Mouse (Mus musculus) lung, embryonic 15.5 days (tissue): ENCODE results near the gene Fam129a. TPM values are rescaled to one million over a fixed set of nuclear protein-coding genes. Genes with fewer than 3 reads are reported as not detected.

Experiments used
- ATAC-seq: fragments of 200-750 bp; cut with Nextera tagmentation; 2 replicates; pipeline ENCODE4 v1.8.0; 2017; ENCODE audit warnings: moderate number of reproducible peaks, borderline replicate concordance; ENCODE audit not compliant: low FRiP score, low TSS enrichment; ENCODE audit errors: extremely low read depth
- H3K27ac ChIP-seq: fragments of 300-500 bp; sonication (generic); 2 replicates; pipeline ENCODE4 v1.5.1; 2015; ENCODE audit warnings: moderate library complexity, mild to moderate bottlenecking, inconsistent platforms
- H3K27me3 ChIP-seq: fragments of 300-500 bp; sonication (generic); 2 replicates; pipeline ENCODE4 v1.6.1; 2015; ENCODE audit warnings: inconsistent platforms
- H3K36me3 ChIP-seq: fragments of 300-500 bp; sonication (generic); 2 replicates; pipeline ENCODE4 v1.6.1; 2015; ENCODE audit warnings: inconsistent platforms
- H3K4me1 ChIP-seq: fragments of 300-500 bp; sonication (generic); 2 replicates; pipeline ENCODE4 v1.6.1; 2015; ENCODE audit warnings: inconsistent platforms
- H3K4me2 ChIP-seq: fragments of 300-500 bp; sonication (generic); 2 replicates; pipeline ENCODE4 v1.6.1; 2015; ENCODE audit warnings: inconsistent platforms, mild to moderate bottlenecking, moderate library complexity
- H3K4me3 ChIP-seq: fragments of 300-500 bp; sonication (generic); 2 replicates; pipeline ENCODE4 v1.5.1; 2015; ENCODE audit warnings: mild to moderate bottlenecking, inconsistent platforms
- H3K9ac ChIP-seq: fragments of 300-500 bp; sonication (generic); 2 replicates; pipeline ENCODE4 v1.6.1; 2015; ENCODE audit warnings: inconsistent platforms
- H3K9me3 ChIP-seq: fragments of 300-500 bp; sonication (generic); 2 replicates; pipeline ENCODE4 v1.6.1; 2016; ENCODE audit warnings: inconsistent platforms
- WGBS: fragments of 180-500 bp; shearing (Covaris S2); methylation state at CpG from one replicate; pipeline ENCODE4 v1.1.7; 2015; 5-methylcytosine and 5-hydroxymethylcytosine counted together
- polyA plus RNA-seq: library from polyadenylated mRNA; unstranded; fragments of >200 nt; fragmentation: Nextera tagmentation; extraction: Ambion mirVana; gene quantifications from 2 replicates; pipeline ENCODE4 v1.2.1, GENCODE M21; 2015

Gene Fam129a
- polyA plus RNA-seq, 1 experiment from 2014 or later: 10.4 TPM

GRCm38 (mm10) chr1:151679153-151679552 lies 108.2 kb downstream of the Fam129a start:
- H3K36me3 ChIP-seq: no peaks in the 10 kb centered on the region
- H3K4me3 ChIP-seq: no peak overlapping the region
- no peak for ATAC-seq
- H3K4me2 ChIP-seq: no peak overlapping the region
- H3K27me3 ChIP-seq: no peaks in the 10 kb centered on the region
- H3K27ac ChIP-seq: no peak overlapping the region
- no peak overlapping the region for H3K9ac ChIP-seq
- no peaks in the 10 kb centered on the region for H3K9me3 ChIP-seq
- peaks cover 23% of the 10 kb centered on the region for H3K4me1 ChIP-seq
- 85% methylated on average over 7 of the region's 7 CpGs for WGBS

- peaks cover 23% of the 10 kb centered on the region for H3K4me1 ChIP-seq
- H3K9ac ChIP-seq: no peak overlapping the region
- no peak overlapping the region for H3K4me2 ChIP-seq
- H3K27me3 ChIP-seq: no peaks in the 10 kb centered on the region
- H3K9me3 ChIP-seq: no peaks in the 10 kb centered on the region
- no peak overlapping the region for H3K4me3 ChIP-seq
- 95% methylated on average over 4 of the region's 4 CpGs for WGBS
- no peaks in the 10 kb centered on the region for H3K36me3 ChIP-seq
- H3K27ac ChIP-seq: no peak overlapping the region
- no peak for ATAC-seq
Observed at GRCm38 (mm10) chr1:151679883-151680613, 109.1 kb downstream of the Fam129a start.

- H3K27ac ChIP-seq: no peak overlapping the region
- 83% methylated on average over 3 of the region's 3 CpGs for WGBS
- H3K4me2 ChIP-seq: no peak overlapping the region
- H3K36me3 ChIP-seq: no peaks in the 10 kb centered on the region
- ATAC-seq: no peak
- H3K9ac ChIP-seq: no peak overlapping the region
- H3K4me1 ChIP-seq: peaks cover 24% of the 10 kb centered on the region
- H3K27me3 ChIP-seq: no peaks in the 10 kb centered on the region
- no peaks in the 10 kb centered on the region for H3K9me3 ChIP-seq
- no peak overlapping the region for H3K4me3 ChIP-seq
Observed at GRCm38 (mm10) chr1:151680971-151681370, 110.0 kb downstream of the Fam129a start.

- Histone ChIP-seq H3K36me3 (no peaks in the 10 kb centered on the region), H3K27me3 (no peaks in the 10 kb centered on the region), H3K27ac (no peak overlapping the region), H3K4me3 (no peak overlapping the region), H3K9ac (no peak overlapping the region), H3K9me3 (no peaks in the 10 kb centered on the region), H3K4me1 (peaks cover 19% of the 10 kb centered on the region), H3K4me2 (no peak overlapping the region)
- 59% methylated on average over 6 of the region's 6 CpGs for WGBS
- no peak for ATAC-seq
Observed at GRCm38 (mm10) chr1:151682896-151683295, 111.9 kb downstream of the Fam129a start.

GRCm38 (mm10) chr1:151684451-151684892 lies 113.5 kb downstream of the Fam129a start:
- Histone ChIP-seq H3K4me3 (no peak overlapping the region), H3K27ac (no peak overlapping the region), H3K4me1 (peaks cover 20% of the 10 kb centered on the region), H3K36me3 (no peaks in the 10 kb centered on the region), H3K4me2 (no peak overlapping the region), H3K9me3 (no peaks in the 10 kb centered on the region), H3K9ac (no peak overlapping the region), H3K27me3 (no peaks in the 10 kb centered on the region)
- WGBS: 63% methylated on average over 7 of the region's 7 CpGs
- ATAC-seq: no peak

GRCm38 (mm10) chr1:151684978-151685377 lies 114.0 kb downstream of the Fam129a start:
- Histone ChIP-seq H3K27ac (no peak overlapping the region), H3K27me3 (no peaks in the 10 kb centered on the region), H3K9ac (no peak overlapping the region), H3K9me3 (no peaks in the 10 kb centered on the region), H3K36me3 (no peaks in the 10 kb centered on the region), H3K4me1 (peaks cover 23% of the 10 kb centered on the region), H3K4me2 (no peak overlapping the region), H3K4me3 (no peak overlapping the region)
- 57% methylated on average over 5 of the region's 5 CpGs for WGBS
- ATAC-seq: no peak

- no peak overlapping the region for H3K27ac ChIP-seq
Observed at GRCm38 (mm10) chr1:151685666-151686309, 114.8 kb downstream of the Fam129a start.

GRCm38 (mm10) chr1:151686696-151687095 lies 115.7 kb downstream of the Fam129a start:
- ATAC-seq: peak; percentile 24; the same call in 1 of the 2 replicates
- Histone ChIP-seq H3K36me3 (no peaks in the 10 kb centered on the region), H3K27ac (no peak overlapping the region), H3K4me2 (no peak overlapping the region), H3K9me3 (no peaks in the 10 kb centered on the region), H3K27me3 (no peaks in the 10 kb centered on the region), H3K9ac (no peak overlapping the region), H3K4me1 (peaks cover 33% of the 10 kb centered on the region), H3K4me3 (no peak overlapping the region)
- 21% methylated on average over 8 of the region's 8 CpGs for WGBS

More at GRCm38 (mm10) chr1:151685666-151686309, 114.8 kb downstream of the Fam129a start:
- no peak overlapping the region for H3K4me3 ChIP-seq
- H3K36me3 ChIP-seq: no peaks in the 10 kb centered on the region
- no peaks in the 10 kb centered on the region for H3K9me3 ChIP-seq
- H3K9ac ChIP-seq: no peak overlapping the region
- ATAC-seq: no peak
- no peaks in the 10 kb centered on the region for H3K27me3 ChIP-seq
- peaks cover 31% of the 10 kb centered on the region for H3K4me1 ChIP-seq
- H3K4me2 ChIP-seq: no peak overlapping the region
- WGBS: 34% methylated on average over 12 of the region's 12 CpGs

GRCm38 (mm10) chr1:151689032-151689431 lies 118.0 kb downstream of the Fam129a start:
- Histone ChIP-seq H3K4me1 (peaks cover 36% of the 10 kb centered on the region), H3K36me3 (no peaks in the 10 kb centered on the region), H3K4me2 (no peak overlapping the region), H3K27ac (0 out of 2 replicates have a peak overlapping the region, but pooled peaks have one; percentile 13), H3K4me3 (no peak overlapping the region), H3K9ac (no peak overlapping the region), H3K9me3 (no peaks in the 10 kb centered on the region), H3K27me3 (no peaks in the 10 kb centered on the region)
- 60% methylated on average over 5 of the region's 5 CpGs for WGBS
- ATAC-seq: no peak

GRCm38 (mm10) chr1:151689561-151689960 lies 118.6 kb downstream of the Fam129a start:
- H3K9me3 ChIP-seq: no peaks in the 10 kb centered on the region
- peaks cover 36% of the 10 kb centered on the region for H3K4me1 ChIP-seq
- H3K4me2 ChIP-seq: no peak overlapping the region
- H3K27ac ChIP-seq: 0 out of 2 replicates have a peak overlapping the region, but pooled peaks have one; percentile 13
- no peaks in the 10 kb centered on the region for H3K27me3 ChIP-seq
- ATAC-seq: peak; percentile 46; the same call in 1 of the 2 replicates
- no peak overlapping the region for H3K9ac ChIP-seq
- no peaks in the 10 kb centered on the region for H3K36me3 ChIP-seq
- H3K4me3 ChIP-seq: no peak overlapping the region
- WGBS: 40% methylated on average over 8 of the region's 8 CpGs

- H3K27ac ChIP-seq: 0 out of 2 replicates have a peak overlapping the region, but pooled peaks have one; percentile 13
- no peaks in the 10 kb centered on the region for H3K9me3 ChIP-seq
- H3K36me3 ChIP-seq: no peaks in the 10 kb centered on the region
- no peak overlapping the region for H3K4me2 ChIP-seq
- no peak overlapping the region for H3K4me3 ChIP-seq
- no peaks in the 10 kb centered on the region for H3K27me3 ChIP-seq
- H3K9ac ChIP-seq: no peak overlapping the region
- WGBS: 63% methylated on average over 6 of the region's 6 CpGs
- ATAC-seq: no peak
- peaks cover 36% of the 10 kb centered on the region for H3K4me1 ChIP-seq
Observed at GRCm38 (mm10) chr1:151690061-151690460, 119.1 kb downstream of the Fam129a start.

GRCm38 (mm10) chr1:151690583-151691193 lies 119.7 kb downstream of the Fam129a start:
- H3K27ac ChIP-seq: 0 out of 2 replicates have a peak overlapping the region, but pooled peaks have one; percentile 13
- H3K4me2 ChIP-seq: no peak overlapping the region
- no peak overlapping the region for H3K9ac ChIP-seq
- ATAC-seq: no peak
- WGBS: 47% methylated on average over 7 of the region's 7 CpGs
- H3K27me3 ChIP-seq: 0 out of 2 replicates have a peak, but pooled peaks cover 3% of the 10 kb centered on the region
- no peaks in the 10 kb centered on the region for H3K9me3 ChIP-seq
- peaks cover 31% of the 10 kb centered on the region for H3K4me1 ChIP-seq
- H3K36me3 ChIP-seq: no peaks in the 10 kb centered on the region
- H3K4me3 ChIP-seq: no peak overlapping the region
